Mouse (Mus musculus): ENCODE results near the gene Strn.

The Strn gene

GRCm38 (mm10) chr17:78615096-78615495 lies 121.9 kb downstream of the Strn start:
- no peak for DNase-seq (ENCODE audit: low read depth)

GRCm38 (mm10) chr17:78614481-78614880 lies 122.5 kb downstream of the Strn start:
- DNase-seq (ENCODE audit: low read depth), result no peak

GRCm38 (mm10) chr17:78611117-78611516 lies 125.9 kb downstream of the Strn start:
- no peak for DNase-seq (ENCODE audit: low read depth)

GRCm38 (mm10) chr17:78609191-78609855 lies 127.7 kb downstream of the Strn start:
- no peak for DNase-seq (ENCODE audit: low read depth)

- no peak for DNase-seq (ENCODE audit: low read depth)
Observed at GRCm38 (mm10) chr17:78608716-78609115, 128.3 kb downstream of the Strn start.

GRCm38 (mm10) chr17:78608135-78608670 lies 128.8 kb downstream of the Strn start:
- DNase-seq (ENCODE audit: low read depth), result no peak

GRCm38 (mm10) chr17:78604431-78604830 lies 132.6 kb downstream of the Strn start:
- DNase-seq (ENCODE audit: low read depth), result peak; percentile 72

- peak; percentile 81 for DNase-seq (ENCODE audit: low read depth)
Observed at GRCm38 (mm10) chr17:78603872-78604271, 133.1 kb downstream of the Strn start.

- peak; percentile 44 for DNase-seq (ENCODE audit: low read depth)
Observed at GRCm38 (mm10) chr17:78602316-78602715, 134.7 kb downstream of the Strn start.

GRCm38 (mm10) chr17:78601601-78602000 lies 135.4 kb downstream of the Strn start:
- no peak for DNase-seq (ENCODE audit: low read depth)

GRCm38 (mm10) chr17:78601042-78601441 lies 136.0 kb downstream of the Strn start:
- no peak for DNase-seq (ENCODE audit: low read depth)
